Mouse (Mus musculus): ENCODE results near the gene Pigx. TPM values are rescaled to one million over a fixed set of nuclear protein-coding genes. Genes with fewer than 3 reads are reported as not detected.
"Not testable (repeated sequence)": the region's sequence is repeated elsewhere in the genome, so short reads cannot be mapped to it uniquely, and the experiment has no call there.

Pigx gene
- polyA plus RNA-seq, 1 experiment from 2014 or later = 147 TPM

DNA sequence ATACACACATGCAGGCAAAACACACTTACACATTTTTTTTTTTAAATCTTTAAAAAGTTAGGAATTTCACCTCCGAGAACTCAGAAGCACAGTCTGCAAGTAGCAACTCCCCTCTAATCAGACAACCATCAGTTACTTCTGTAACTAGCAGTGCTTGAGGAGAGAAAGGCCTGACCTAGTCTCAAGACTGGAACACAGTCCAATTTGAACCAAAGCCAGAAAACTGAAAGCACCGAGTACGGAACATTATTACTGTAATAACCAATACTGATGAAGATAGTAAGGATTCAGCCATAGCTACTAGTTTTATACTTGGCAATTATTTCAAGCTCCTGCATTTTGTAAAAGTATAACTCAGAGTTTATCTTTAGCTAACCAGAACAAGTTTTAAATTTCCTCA lies 23.1 kb downstream of the Pigx start:
- H3K27ac ChIP-seq (ENCODE audit: low read depth, low read length) = no peak overlapping the region
- H3K9ac ChIP-seq (ENCODE audit: low read depth, low read length) = no peak overlapping the region
- no peaks in the 10 kb centered on the region for H3K27me3 ChIP-seq (ENCODE audit: control insufficient read depth, insufficient read depth, low read length)
- H3K9me3 ChIP-seq (ENCODE audit: control insufficient read depth, low read length) = no peaks in the 10 kb centered on the region
- 56% methylated on average over 3 of the region's 3 CpGs for WGBS
- peaks cover 18% of the 10 kb centered on the region for H3K4me1 ChIP-seq (ENCODE audit: control insufficient read depth, insufficient read depth, low read length)
- H3K4me3 ChIP-seq (ENCODE audit: low read length) = no peak overlapping the region
- ATAC-seq (ENCODE audit: low FRiP score, low TSS enrichment) = no peak
- H3K4me2 ChIP-seq (replicated peaks; ENCODE audit: low read depth, low read length) = peak overlapping the region; percentile 84; the same call in 1 of the 2 replicates
- no peaks in the 10 kb centered on the region for H3K36me3 ChIP-seq (ENCODE audit: control insufficient read depth, insufficient read depth, low read length)

GRCm38 (mm10) chr16:32075762-32076161 lies 23.8 kb downstream of the Pigx start:
- WGBS = 50% methylated on average over 1 of the region's 1 CpGs
- peaks cover 18% of the 10 kb centered on the region for H3K4me1 ChIP-seq (ENCODE audit: control insufficient read depth, insufficient read depth, low read length)
- no peaks in the 10 kb centered on the region for H3K9me3 ChIP-seq (ENCODE audit: control insufficient read depth, low read length)
- no peak overlapping the region for H3K9ac ChIP-seq (ENCODE audit: low read depth, low read length)
- ATAC-seq (ENCODE audit: low FRiP score, low TSS enrichment) = no peak
- no peak overlapping the region for H3K4me2 ChIP-seq (replicated peaks; ENCODE audit: low read depth, low read length)
- H3K36me3 ChIP-seq (ENCODE audit: control insufficient read depth, insufficient read depth, low read length) = no peaks in the 10 kb centered on the region
- no peak overlapping the region for H3K27ac ChIP-seq (ENCODE audit: low read depth, low read length)
- H3K27me3 ChIP-seq (ENCODE audit: control insufficient read depth, insufficient read depth, low read length) = no peaks in the 10 kb centered on the region
- no peak overlapping the region for H3K4me3 ChIP-seq (ENCODE audit: low read length)

GRCm38 (mm10) chr16:32070070-32070469 lies 29.5 kb downstream of the Pigx start:
- not testable (repeated sequence) for H3K9ac ChIP-seq (ENCODE audit: low read depth, low read length); H3K27ac ChIP-seq (ENCODE audit: low read depth, low read length); H3K4me3 ChIP-seq (ENCODE audit: low read length); H3K4me2 ChIP-seq (replicated peaks; ENCODE audit: low read depth, low read length); H3K36me3 ChIP-seq (ENCODE audit: control insufficient read depth, insufficient read depth, low read length); ATAC-seq (ENCODE audit: low FRiP score, low TSS enrichment); H3K27me3 ChIP-seq (ENCODE audit: control insufficient read depth, insufficient read depth, low read length); H3K4me1 ChIP-seq (ENCODE audit: control insufficient read depth, insufficient read depth, low read length); H3K9me3 ChIP-seq (ENCODE audit: control insufficient read depth, low read length)
- 74% methylated on average over 4 of the region's 4 CpGs for WGBS

DNA sequence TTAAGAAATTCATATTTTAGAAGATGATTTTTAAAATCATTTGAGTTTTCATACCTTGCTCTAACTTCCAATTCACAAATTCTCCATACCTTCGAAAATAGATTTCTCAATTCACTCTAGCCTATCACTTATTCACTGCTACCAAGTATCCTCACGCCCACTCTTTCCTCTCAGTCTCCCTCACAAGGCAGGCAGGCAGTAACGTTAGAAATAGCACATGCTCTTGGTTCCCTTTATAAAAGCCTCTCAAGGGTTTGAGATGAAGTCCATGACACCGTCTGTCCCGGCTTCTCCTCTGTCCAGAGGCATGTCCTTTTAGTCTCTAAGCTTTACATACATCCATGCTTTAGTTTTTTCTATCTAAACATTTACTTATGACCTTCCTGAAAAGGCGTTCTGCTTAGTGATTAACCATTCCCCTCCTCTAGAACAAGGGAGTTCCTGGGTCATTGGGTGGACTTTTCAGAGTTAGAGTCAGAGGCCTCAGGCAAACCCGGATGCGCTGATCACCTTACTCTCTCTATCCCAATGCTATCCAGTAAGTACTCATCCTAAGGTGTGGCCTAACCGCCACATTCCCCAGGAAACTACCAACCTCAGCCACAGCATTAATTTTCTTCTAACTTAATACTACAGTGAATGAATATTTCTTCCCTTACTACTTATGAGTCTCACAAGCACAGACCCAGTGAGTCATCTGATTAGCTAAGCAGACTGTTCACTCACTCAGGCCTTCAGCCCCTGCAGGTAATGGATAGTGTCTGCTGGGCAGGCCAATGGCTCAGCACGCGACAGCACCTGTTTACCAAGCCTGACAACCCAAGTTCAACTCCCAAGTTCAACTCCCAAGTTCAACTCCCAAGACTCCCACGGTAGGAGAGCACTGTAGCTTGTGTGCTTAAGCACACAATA lies 30.9 kb downstream of the Pigx start:
- Histone ChIP-seq H3K9ac (ENCODE audit: low read depth, low read length) (no peak overlapping the region), H3K9me3 (ENCODE audit: control insufficient read depth, low read length) (no peaks in the 10 kb centered on the region), H3K4me2 (replicated peaks; ENCODE audit: low read depth, low read length) (no peak overlapping the region), H3K4me1 (ENCODE audit: control insufficient read depth, insufficient read depth, low read length) (peaks cover 8% of the 10 kb centered on the region; the same call in 1 of the 2 replicates), H3K27me3 (ENCODE audit: control insufficient read depth, insufficient read depth, low read length) (no peaks in the 10 kb centered on the region), H3K4me3 (ENCODE audit: low read length) (no peak overlapping the region), H3K36me3 (ENCODE audit: control insufficient read depth, insufficient read depth, low read length) (no peaks in the 10 kb centered on the region), H3K27ac (ENCODE audit: low read depth, low read length) (peak overlapping the region; percentile 10; the same call in 1 of the 2 replicates)
- peak; percentile 62; the same call in 1 of the 2 replicates for ATAC-seq (ENCODE audit: low FRiP score, low TSS enrichment)
- 71% methylated on average over 12 of the region's 12 CpGs for WGBS

- Histone ChIP-seq H3K27me3 (ENCODE audit: control insufficient read depth, insufficient read depth, low read length) (no peaks in the 10 kb centered on the region), H3K9ac (ENCODE audit: low read depth, low read length) (no peak overlapping the region), H3K4me3 (ENCODE audit: low read length) (no peak overlapping the region), H3K4me2 (replicated peaks; ENCODE audit: low read depth, low read length) (no peak overlapping the region), H3K4me1 (ENCODE audit: control insufficient read depth, insufficient read depth, low read length) (peaks cover 7% of the 10 kb centered on the region; the same call in 1 of the 2 replicates), H3K27ac (ENCODE audit: low read depth, low read length) (no peak overlapping the region), H3K36me3 (ENCODE audit: control insufficient read depth, insufficient read depth, low read length) (no peaks in the 10 kb centered on the region), H3K9me3 (ENCODE audit: control insufficient read depth, low read length) (no peaks in the 10 kb centered on the region)
- WGBS = 84% methylated on average over 1 of the region's 1 CpGs
- ATAC-seq (ENCODE audit: low FRiP score, low TSS enrichment) = no peak
These were observed 32.6 kb downstream of the Pigx start for GRCm38 (mm10) chr16:32066899-32067298.

DNA sequence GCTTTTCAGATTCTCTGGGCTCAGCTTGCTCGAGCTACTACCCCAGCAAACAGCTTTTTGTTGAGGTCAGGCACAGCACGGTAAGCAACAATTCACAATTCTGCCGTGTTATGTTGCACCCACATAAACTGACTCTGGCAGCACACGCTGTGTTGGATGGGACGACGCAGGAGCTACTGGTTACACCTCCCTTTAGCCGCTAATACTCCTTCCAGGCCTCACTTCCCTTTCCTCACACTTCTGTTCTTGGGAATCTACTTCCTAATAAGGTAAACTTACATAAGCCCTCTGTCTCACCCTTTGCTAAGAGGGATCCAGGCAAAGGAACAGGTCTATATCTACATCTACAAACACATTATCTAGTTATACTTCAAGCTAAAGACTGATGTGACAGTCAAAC lies 35.6 kb downstream of the Pigx start:
- no peak overlapping the region for H3K4me2 ChIP-seq (replicated peaks; ENCODE audit: low read depth, low read length)
- no peak overlapping the region for H3K27ac ChIP-seq (ENCODE audit: low read depth, low read length)
- no peak overlapping the region for H3K9ac ChIP-seq (ENCODE audit: low read depth, low read length)
- H3K9me3 ChIP-seq (ENCODE audit: control insufficient read depth, low read length) = no peaks in the 10 kb centered on the region
- 0 out of 2 replicates have a peak, but pooled peaks cover 6% of the 10 kb centered on the region for H3K4me1 ChIP-seq (ENCODE audit: control insufficient read depth, insufficient read depth, low read length)
- H3K4me3 ChIP-seq (ENCODE audit: low read length) = no peak overlapping the region
- H3K27me3 ChIP-seq (ENCODE audit: control insufficient read depth, insufficient read depth, low read length) = no peaks in the 10 kb centered on the region
- WGBS = 85% methylated on average over 7 of the region's 7 CpGs
- H3K36me3 ChIP-seq (ENCODE audit: control insufficient read depth, insufficient read depth, low read length) = no peaks in the 10 kb centered on the region
- no peak for ATAC-seq (ENCODE audit: low FRiP score, low TSS enrichment)

GRCm38 (mm10) chr16:32062226-32062625 lies 37.3 kb downstream of the Pigx start:
- no peaks in the 10 kb centered on the region for H3K9me3 ChIP-seq (ENCODE audit: control insufficient read depth, low read length)
- no peak overlapping the region for H3K9ac ChIP-seq (ENCODE audit: low read depth, low read length)
- no peaks in the 10 kb centered on the region for H3K27me3 ChIP-seq (ENCODE audit: control insufficient read depth, insufficient read depth, low read length)
- H3K4me1 ChIP-seq (ENCODE audit: control insufficient read depth, insufficient read depth, low read length) = 0 out of 2 replicates have a peak, but pooled peaks cover 6% of the 10 kb centered on the region
- no peaks in the 10 kb centered on the region for H3K36me3 ChIP-seq (ENCODE audit: control insufficient read depth, insufficient read depth, low read length)
- WGBS = 85% methylated on average over 2 of the region's 2 CpGs
- no peak overlapping the region for H3K27ac ChIP-seq (ENCODE audit: low read depth, low read length)
- H3K4me2 ChIP-seq (replicated peaks; ENCODE audit: low read depth, low read length) = no peak overlapping the region
- ATAC-seq (ENCODE audit: low FRiP score, low TSS enrichment) = no peak
- H3K4me3 ChIP-seq (ENCODE audit: low read length) = no peak overlapping the region

DNA sequence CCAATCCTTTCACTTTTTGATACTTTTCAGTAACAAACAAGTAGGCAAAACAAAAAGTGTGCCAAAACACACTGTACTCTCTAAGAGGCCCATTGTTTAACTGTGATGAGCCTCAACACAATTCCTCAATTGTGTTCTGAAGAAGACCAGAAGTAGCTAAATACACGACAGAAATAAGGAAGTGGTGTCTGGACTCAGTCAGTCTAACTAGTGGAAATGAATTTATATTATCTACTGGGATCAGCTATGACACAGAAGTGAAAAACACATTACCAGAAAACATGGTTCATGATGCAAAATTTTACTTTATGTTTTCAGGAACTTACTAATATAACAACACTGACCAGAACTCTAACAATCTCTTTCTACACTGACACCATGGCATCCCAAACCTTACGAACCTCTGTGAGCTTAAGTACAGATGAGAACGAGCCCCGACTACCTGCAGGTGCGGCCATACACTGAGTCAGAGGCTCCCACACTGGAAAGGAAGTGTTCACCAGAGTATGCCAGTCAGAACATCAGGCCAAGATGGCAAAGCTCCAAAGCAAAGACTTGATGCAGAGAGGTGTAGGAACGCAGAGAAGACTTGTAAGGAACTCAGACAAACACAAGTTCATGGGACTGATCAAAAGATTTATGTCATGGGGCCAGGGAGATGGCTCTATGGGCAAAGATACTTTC lies 39.6 kb downstream of the Pigx start:
- Histone ChIP-seq H3K27ac (ENCODE audit: low read depth, low read length) (no peak overlapping the region), H3K36me3 (ENCODE audit: control insufficient read depth, insufficient read depth, low read length) (no peaks in the 10 kb centered on the region), H3K9me3 (ENCODE audit: control insufficient read depth, low read length) (no peaks in the 10 kb centered on the region), H3K4me3 (ENCODE audit: low read length) (no peak overlapping the region), H3K4me1 (ENCODE audit: control insufficient read depth, insufficient read depth, low read length) (no peaks in the 10 kb centered on the region), H3K9ac (ENCODE audit: low read depth, low read length) (no peak overlapping the region), H3K27me3 (ENCODE audit: control insufficient read depth, insufficient read depth, low read length) (no peaks in the 10 kb centered on the region), H3K4me2 (replicated peaks; ENCODE audit: low read depth, low read length) (no peak overlapping the region)
- 76% methylated on average over 6 of the region's 6 CpGs for WGBS
- no peak for ATAC-seq (ENCODE audit: low FRiP score, low TSS enrichment)

- whole genome bisulfite sequencing = 84% methylated on average over 5 of the region's 5 CpGs
- ATAC-seq (ENCODE audit: low FRiP score, low TSS enrichment) = no peak
These were observed 40.7 kb downstream of the Pigx start for GRCm38 (mm10) chr16:32058817-32059216.

More at GRCm38 (mm10) chr16:32058817-32059216, 40.7 kb downstream of the Pigx start:
- H3K9ac ChIP-seq (ENCODE audit: low read depth, low read length) = no peak overlapping the region
- no peak overlapping the region for H3K4me3 ChIP-seq (ENCODE audit: low read length)
- H3K9me3 ChIP-seq (ENCODE audit: control insufficient read depth, low read length) = no peaks in the 10 kb centered on the region
- H3K27me3 ChIP-seq (ENCODE audit: control insufficient read depth, insufficient read depth, low read length) = no peaks in the 10 kb centered on the region
- no peak overlapping the region for H3K4me2 ChIP-seq (replicated peaks; ENCODE audit: low read depth, low read length)
- no peak overlapping the region for H3K27ac ChIP-seq (ENCODE audit: low read depth, low read length)
- H3K36me3 ChIP-seq (ENCODE audit: control insufficient read depth, insufficient read depth, low read length) = no peaks in the 10 kb centered on the region
- no peaks in the 10 kb centered on the region for H3K4me1 ChIP-seq (ENCODE audit: control insufficient read depth, insufficient read depth, low read length)
